Mouse (Mus musculus): ENCODE results near the gene Parp14. TPM values are rescaled to one million over a fixed set of nuclear protein-coding genes. Genes with fewer than 3 reads are reported as not detected.
A peak's percentile ranks its signal among the peaks of the same experiment; 100 is the strongest.

Gene Parp14
- total and polyA plus RNA-seq, 2 experiments: 4.5 to 24.5 TPM

DNA sequence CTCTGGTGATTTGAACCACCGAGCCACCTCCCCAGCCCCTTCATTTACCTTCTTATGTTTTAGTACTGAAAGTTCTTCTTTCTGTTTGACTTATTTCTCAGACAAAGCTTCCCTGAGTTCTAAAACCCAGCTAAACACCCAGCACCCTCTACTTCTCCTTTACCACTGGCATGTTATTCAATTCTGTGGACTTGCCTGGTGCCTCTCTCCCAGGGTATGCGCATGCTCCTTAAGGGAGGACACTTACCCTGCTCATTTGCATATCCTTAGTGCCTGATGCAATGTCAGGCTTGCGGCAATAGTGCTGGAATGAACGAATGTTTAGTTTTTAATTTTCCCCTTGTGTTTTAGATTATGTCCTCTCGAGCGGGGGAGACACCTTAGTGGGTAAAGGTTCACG is 16.8 kb upstream of the Parp14 start:
- Histone ChIP-seq H3K79me2 (ENCODE audit: control insufficient read depth, insufficient read depth, low read length) (no peaks in the 10 kb centered on the region), H3K4me1 (ENCODE audit: control insufficient read depth, insufficient read depth, low read length) (no peaks in the 10 kb centered on the region), H3K9ac (ENCODE audit: low read depth, low read length) (no peak overlapping the region), H3K27me3 (ENCODE audit: control insufficient read depth, insufficient read depth, low read length) (no peaks in the 10 kb centered on the region), H3K27ac (replicated peaks; ENCODE audit: insufficient read depth, low read depth, low read length) (no peak overlapping the region), H3K36me3 (ENCODE audit: control insufficient read depth, insufficient read depth, low read length) (no peaks in the 10 kb centered on the region), H3K4me3 (ENCODE audit: insufficient read depth, low read depth, low read length) (no peak overlapping the region)
- no peak for TF ChIP-seq POLR2A (IDR thresholded peaks at IDR 0.05; ENCODE audit: extremely low read depth, insufficient read depth, low read length)
- no peak for TF ChIP-seq CTCF (IDR thresholded peaks at IDR 0.05; ENCODE audit: low read depth, low read length)
- WGBS: 89% methylated on average over 7 of the region's 7 CpGs
- DNase-seq (ENCODE audit: extremely low read depth, low read depth, low spot score): peak; percentile 24

DNA sequence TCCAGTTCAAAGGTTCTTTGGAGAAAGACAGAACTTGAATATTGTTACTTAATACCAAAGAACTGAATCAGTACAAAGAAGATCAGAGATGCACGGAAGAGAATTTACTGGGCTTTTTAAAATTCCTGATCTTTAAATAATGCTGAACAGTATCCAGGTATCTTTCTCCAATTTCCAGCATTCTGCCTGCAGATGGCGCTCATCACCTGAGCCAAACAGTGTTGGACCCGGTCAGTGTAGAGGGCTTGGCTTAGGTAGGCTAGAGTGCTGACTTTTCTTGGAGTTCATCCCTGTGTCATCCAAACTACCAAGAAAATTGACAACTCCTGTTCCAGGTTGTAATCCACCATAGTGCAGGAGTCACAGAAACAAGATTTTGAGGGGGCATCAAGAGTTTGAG is 3.1 kb upstream of the Parp14 start:
- TF ChIP-seq CTCF (IDR thresholded peaks at IDR 0.05; ENCODE audit: low read depth, low read length) (peak; percentile 87), POLR2A (IDR thresholded peaks at IDR 0.05; ENCODE audit: extremely low read depth, insufficient read depth, low read length) (no peak)

DNA sequence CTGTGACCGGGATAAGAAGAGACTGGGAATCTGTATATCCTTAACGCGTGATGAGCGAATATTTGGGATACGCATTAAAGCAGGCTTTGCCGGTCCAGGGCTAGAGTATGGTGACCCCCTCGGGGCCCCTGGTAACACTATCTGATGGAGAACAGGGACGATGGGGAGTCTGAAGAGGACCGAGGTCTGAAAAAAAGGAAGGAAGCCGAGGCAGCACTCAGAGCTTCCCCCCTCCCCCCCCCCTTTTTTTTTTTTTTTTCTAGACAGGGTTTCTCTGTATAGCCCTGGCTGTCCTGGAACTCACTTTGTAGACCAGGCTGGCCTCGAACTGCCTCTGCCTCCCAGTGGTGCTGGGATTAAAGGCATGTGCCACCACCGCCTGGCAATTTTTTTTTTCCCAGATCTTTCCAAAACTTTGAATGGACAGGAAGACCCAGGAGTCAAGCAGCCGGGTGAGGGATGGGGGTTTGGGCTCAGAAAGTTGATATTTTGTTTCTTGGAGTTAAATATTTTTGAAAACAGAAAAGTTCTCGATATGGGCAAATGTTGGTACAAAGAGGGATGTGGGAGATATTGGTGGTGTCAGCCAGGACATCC is 1.2 kb upstream of the Parp14 start:
- H3K4me3 ChIP-seq (ENCODE audit: insufficient read depth, low read depth, low read length): no peak overlapping the region
- H3K4me1 ChIP-seq (ENCODE audit: control insufficient read depth, insufficient read depth, low read length): peaks cover 10% of the 10 kb centered on the region
- 0 out of 2 replicates have a peak overlapping the region, but pooled peaks have one; percentile 76 for H3K27ac ChIP-seq (replicated peaks; ENCODE audit: insufficient read depth, low read depth, low read length)
- DNase-seq (ENCODE audit: extremely low read depth, low read depth, low spot score): no peak
- TF ChIP-seq CTCF (IDR thresholded peaks at IDR 0.05; ENCODE audit: low read depth, low read length) (no peak), POLR2A (IDR thresholded peaks at IDR 0.05; ENCODE audit: extremely low read depth, insufficient read depth, low read length) (no peak)
- no peaks in the 10 kb centered on the region for H3K79me2 ChIP-seq (ENCODE audit: control insufficient read depth, insufficient read depth, low read length)
- H3K9ac ChIP-seq (ENCODE audit: low read depth, low read length): no peak overlapping the region
- H3K36me3 ChIP-seq (ENCODE audit: control insufficient read depth, insufficient read depth, low read length): no peaks in the 10 kb centered on the region
- 51% methylated on average over 14 of the region's 14 CpGs for WGBS
- no peaks in the 10 kb centered on the region for H3K27me3 ChIP-seq (ENCODE audit: control insufficient read depth, insufficient read depth, low read length)

More for the DNA sequence above, 3.1 kb upstream of the Parp14 start:
- no peaks in the 10 kb centered on the region for H3K36me3 ChIP-seq (ENCODE audit: control insufficient read depth, insufficient read depth, low read length)
- H3K79me2 ChIP-seq (ENCODE audit: control insufficient read depth, insufficient read depth, low read length): no peaks in the 10 kb centered on the region
- H3K9ac ChIP-seq (ENCODE audit: low read depth, low read length): no peak overlapping the region
- H3K4me1 ChIP-seq (ENCODE audit: control insufficient read depth, insufficient read depth, low read length): peaks cover 7% of the 10 kb centered on the region
- WGBS: 10% methylated on average over 3 of the region's 3 CpGs
- H3K27ac ChIP-seq (replicated peaks; ENCODE audit: insufficient read depth, low read depth, low read length): no peak overlapping the region
- H3K27me3 ChIP-seq (ENCODE audit: control insufficient read depth, insufficient read depth, low read length): no peaks in the 10 kb centered on the region
- no peak overlapping the region for H3K4me3 ChIP-seq (ENCODE audit: insufficient read depth, low read depth, low read length)
- DNase-seq (ENCODE audit: extremely low read depth, low read depth, low spot score): peak; percentile 59

DNA sequence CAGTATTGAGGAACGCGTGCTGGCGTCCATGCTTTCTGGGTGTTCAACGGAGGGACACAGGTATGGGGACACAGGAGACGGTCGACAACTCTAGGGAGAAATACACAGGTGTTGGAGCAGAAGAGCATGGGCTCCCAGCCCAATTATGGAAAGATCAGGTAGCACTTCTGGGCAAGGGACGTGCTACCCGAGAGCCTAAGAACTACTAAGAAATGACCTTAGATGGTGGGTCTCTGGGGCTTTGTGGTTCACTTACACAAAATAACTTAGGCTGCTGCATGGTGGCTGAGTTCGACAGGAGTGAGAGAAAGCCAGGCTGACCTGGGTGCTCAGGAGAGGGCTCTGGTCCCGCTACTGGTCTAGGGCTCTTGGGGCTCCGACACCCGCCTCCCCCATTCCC is 554 bp upstream of the Parp14 start:
- H3K27me3 ChIP-seq (ENCODE audit: control insufficient read depth, insufficient read depth, low read length): no peaks in the 10 kb centered on the region
- H3K4me1 ChIP-seq (ENCODE audit: control insufficient read depth, insufficient read depth, low read length): peaks cover 10% of the 10 kb centered on the region
- DNase-seq (ENCODE audit: extremely low read depth, low read depth, low spot score): no peak
- H3K36me3 ChIP-seq (ENCODE audit: control insufficient read depth, insufficient read depth, low read length): no peaks in the 10 kb centered on the region
- 31% methylated on average over 12 of the region's 12 CpGs for WGBS
- H3K4me3 ChIP-seq (ENCODE audit: insufficient read depth, low read depth, low read length): peak overlapping the region; percentile 79
- peak overlapping the region; percentile 71 for H3K9ac ChIP-seq (ENCODE audit: low read depth, low read length)
- TF ChIP-seq POLR2A (IDR thresholded peaks at IDR 0.05; ENCODE audit: extremely low read depth, insufficient read depth, low read length): no peak
- no peak for TF ChIP-seq CTCF (IDR thresholded peaks at IDR 0.05; ENCODE audit: low read depth, low read length)
- peak overlapping the region; percentile 76 for H3K27ac ChIP-seq (replicated peaks; ENCODE audit: insufficient read depth, low read depth, low read length)
- no peaks in the 10 kb centered on the region for H3K79me2 ChIP-seq (ENCODE audit: control insufficient read depth, insufficient read depth, low read length)

DNA sequence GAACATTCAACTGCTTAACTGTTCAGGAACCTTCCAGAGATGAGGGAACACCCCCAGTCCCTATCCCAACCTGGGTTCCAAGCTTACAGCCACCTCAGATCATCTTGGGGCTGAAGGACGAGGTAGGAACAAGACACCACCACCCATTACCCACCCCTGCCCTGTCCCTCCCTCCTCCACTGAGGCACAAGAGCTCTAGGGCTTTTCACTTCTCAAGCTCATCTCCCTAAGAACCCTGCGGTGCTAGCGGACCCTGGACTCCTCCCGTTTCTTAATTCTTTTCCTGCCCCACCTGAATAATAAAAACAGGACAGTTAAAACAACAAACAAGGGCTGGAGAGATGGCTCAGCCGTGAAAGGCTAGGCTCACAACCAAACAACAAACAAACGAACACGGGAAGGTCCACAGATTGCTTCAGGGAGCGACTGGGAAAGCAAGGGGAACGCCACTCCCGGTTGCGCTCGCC is 730 bp downstream of the Parp14 start:
- Histone ChIP-seq H3K27ac (replicated peaks; ENCODE audit: insufficient read depth, low read depth, low read length) (peak overlapping the region; percentile 76), H3K9ac (ENCODE audit: low read depth, low read length) (peak overlapping the region; percentile 87), H3K4me1 (ENCODE audit: control insufficient read depth, insufficient read depth, low read length) (peaks cover 10% of the 10 kb centered on the region), H3K36me3 (ENCODE audit: control insufficient read depth, insufficient read depth, low read length) (peaks cover 6% of the 10 kb centered on the region; the same call in 1 of the 2 replicates), H3K27me3 (ENCODE audit: control insufficient read depth, insufficient read depth, low read length) (no peaks in the 10 kb centered on the region), H3K4me3 (ENCODE audit: insufficient read depth, low read depth, low read length) (peak overlapping the region; percentile 79), H3K79me2 (ENCODE audit: control insufficient read depth, insufficient read depth, low read length) (no peaks in the 10 kb centered on the region)
- peak; percentile 36 for DNase-seq (ENCODE audit: extremely low read depth, low read depth, low spot score)
- WGBS: 2% methylated on average over 12 of the region's 12 CpGs
- no peak for TF ChIP-seq CTCF (IDR thresholded peaks at IDR 0.05; ENCODE audit: low read depth, low read length)

DNA sequence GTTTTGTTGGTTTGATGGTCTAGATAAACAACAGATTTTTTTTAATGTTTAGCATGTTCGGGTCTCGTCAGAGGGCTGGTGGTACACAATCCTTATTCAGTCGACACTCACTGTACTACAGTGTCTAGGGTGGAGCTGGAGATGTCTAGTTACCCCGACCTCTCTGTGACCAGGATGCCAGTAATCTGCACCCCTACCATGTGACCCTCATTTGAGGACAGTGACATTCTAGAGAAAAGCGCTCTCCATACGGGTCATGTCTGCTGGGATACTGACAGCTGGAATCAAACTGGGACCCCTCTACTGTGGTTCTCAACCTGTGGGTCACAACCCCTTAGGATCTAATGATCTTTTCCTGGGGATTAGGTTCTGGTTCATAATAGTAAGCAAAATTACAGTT is 1.7 kb downstream of the Parp14 start:
- 62% methylated on average over 6 of the region's 6 CpGs for WGBS
- Histone ChIP-seq H3K79me2 (ENCODE audit: control insufficient read depth, insufficient read depth, low read length) (no peaks in the 10 kb centered on the region), H3K27ac (replicated peaks; ENCODE audit: insufficient read depth, low read depth, low read length) (peak overlapping the region; percentile 80), H3K4me1 (ENCODE audit: control insufficient read depth, insufficient read depth, low read length) (peaks cover 10% of the 10 kb centered on the region), H3K36me3 (ENCODE audit: control insufficient read depth, insufficient read depth, low read length) (peaks cover 14% of the 10 kb centered on the region), H3K9ac (ENCODE audit: low read depth, low read length) (peak overlapping the region; percentile 23; the same call in 1 of the 2 replicates), H3K4me3 (ENCODE audit: insufficient read depth, low read depth, low read length) (peak overlapping the region; percentile 53), H3K27me3 (ENCODE audit: control insufficient read depth, insufficient read depth, low read length) (no peaks in the 10 kb centered on the region)
- TF ChIP-seq POLR2A (IDR thresholded peaks at IDR 0.05; ENCODE audit: extremely low read depth, insufficient read depth, low read length) (no peak), CTCF (IDR thresholded peaks at IDR 0.05; ENCODE audit: low read depth, low read length) (no peak)
- no peak for DNase-seq (ENCODE audit: extremely low read depth, low read depth, low spot score)

Data from liver, adult 2 months (tissue).